Mouse (Mus musculus) urinary bladder, postnatal 14 days (tissue): ENCODE measurements around the gene Mical2.
A peak's percentile ranks its signal among the peaks of the same experiment; 100 is the strongest.

Experiments used
- DNase-seq: peaks from one replicate; pipeline ENCODE4 v3.0.0; 2021; ENCODE audit warnings: low spot score

The Mical2 gene

DNA sequence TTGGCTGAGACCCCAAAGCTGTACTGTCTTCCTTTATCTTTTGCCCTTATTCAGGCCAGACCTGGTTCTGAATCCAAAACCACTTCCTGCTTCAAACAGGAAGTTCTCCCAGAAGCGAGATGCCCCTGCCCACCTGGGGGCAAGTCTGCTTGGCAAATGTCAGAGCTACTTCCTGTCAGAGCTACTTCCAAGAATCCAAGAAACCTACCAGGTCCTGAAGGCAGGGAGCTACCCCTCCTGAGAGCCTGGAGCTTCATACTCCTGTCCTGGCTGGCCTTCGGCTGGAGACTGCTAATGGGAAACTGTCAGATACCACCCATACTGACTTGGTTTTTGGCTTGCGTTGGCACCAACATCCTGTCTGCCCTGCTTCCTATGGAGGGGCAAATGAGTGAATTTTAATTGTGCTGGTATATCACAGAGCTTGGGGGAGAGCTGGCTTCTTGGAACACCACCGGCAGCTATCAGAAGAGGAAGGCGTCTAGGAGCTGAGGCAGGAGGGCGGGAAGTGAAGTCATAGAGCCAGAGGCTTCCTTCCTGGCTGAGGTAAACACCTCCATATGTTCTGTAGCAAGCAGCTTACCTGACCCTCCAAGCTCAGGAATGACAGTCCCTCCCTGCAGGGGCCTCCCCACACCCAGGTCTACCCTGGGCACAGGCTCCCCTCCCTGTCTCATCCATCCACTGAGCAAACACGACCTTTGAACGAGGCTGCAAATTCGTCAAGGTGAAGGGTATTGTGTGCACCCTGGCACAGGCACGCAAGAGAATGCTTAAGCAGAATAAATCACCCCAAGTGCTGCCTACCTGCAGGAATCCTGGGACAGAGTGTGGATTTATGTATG lies 17.1 kb upstream of the Mical2 start:
- no peak for DNase-seq

DNA sequence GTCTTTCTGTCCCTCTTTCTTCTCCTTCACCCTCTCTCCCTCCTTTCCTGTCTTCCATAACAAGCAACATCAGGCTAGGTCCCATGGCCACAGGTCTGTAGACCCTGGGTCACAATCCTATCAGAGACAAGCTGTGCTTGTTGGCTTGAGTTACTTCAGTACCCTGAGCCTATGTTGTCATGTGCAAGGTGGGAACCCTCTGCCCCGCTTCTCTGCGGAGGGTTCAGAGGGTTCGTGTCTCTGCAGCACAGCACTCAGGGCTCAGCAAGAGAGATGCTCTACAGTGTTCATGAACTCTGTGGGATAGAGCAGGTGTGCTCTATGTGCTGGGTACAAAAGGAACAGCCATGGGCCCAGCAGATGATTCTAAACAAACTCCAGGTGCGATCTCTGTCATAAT lies 16.0 kb upstream of the Mical2 start:
- DNase-seq = no peak

DNA sequence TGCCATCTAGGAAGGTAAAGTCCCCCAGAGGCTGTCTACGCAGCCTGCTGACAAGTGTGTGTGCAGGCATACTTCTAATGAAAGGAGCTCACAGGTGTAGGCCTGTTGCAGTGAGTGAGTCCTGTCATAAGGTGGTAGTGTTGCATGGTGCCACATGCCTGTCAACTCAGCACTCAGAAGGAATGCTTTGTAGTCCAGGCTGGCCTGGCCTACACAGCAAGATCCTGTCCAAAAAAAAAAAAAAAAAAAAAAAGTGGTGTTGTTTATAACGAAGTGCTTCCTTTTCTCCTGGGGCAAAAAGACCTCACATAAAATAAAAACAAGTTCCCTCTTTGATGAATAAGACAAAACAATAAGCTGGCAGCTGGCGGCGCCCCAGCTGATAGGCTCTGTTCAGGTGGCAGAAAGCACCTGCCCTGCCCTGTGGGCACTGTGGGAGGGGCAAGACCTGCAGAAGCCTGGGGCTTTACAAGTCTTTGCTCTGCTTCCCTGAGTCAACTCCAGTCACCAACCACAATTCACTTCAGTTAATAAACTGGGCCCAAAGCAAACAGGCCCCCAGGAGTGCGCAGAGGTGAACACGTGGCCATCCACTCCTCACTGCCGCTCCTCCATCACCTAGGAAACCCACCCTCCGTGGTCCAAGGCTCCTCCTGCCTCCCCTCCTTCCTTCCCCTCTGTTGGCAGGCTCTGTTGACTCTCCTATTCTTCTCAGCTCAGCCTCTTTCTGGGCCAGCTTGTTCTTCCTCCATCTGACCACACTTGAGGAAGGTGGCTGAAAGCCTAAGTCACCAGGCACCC lies 12.5 kb upstream of the Mical2 start:
- peak; percentile 70 for DNase-seq

DNA sequence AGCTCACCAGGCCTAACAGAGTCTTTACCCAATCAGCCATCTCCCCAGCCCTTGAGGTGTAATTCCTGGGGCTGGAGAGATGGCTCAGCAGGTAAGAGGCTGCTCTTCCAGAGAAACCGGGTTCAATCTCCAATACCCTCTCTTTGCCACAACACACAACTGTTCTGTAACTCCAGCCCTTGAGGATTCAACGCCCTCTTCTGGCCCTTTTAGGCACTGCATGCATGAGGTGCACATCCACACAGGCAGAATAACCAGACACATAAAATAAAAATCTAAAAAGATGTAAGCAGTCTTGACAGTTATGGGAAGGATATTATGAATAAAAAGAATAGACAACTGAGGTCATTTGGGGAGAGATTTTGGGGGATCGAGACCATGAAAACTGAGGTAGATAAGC lies 9.8 kb upstream of the Mical2 start:
- DNase-seq = no peak

DNA sequence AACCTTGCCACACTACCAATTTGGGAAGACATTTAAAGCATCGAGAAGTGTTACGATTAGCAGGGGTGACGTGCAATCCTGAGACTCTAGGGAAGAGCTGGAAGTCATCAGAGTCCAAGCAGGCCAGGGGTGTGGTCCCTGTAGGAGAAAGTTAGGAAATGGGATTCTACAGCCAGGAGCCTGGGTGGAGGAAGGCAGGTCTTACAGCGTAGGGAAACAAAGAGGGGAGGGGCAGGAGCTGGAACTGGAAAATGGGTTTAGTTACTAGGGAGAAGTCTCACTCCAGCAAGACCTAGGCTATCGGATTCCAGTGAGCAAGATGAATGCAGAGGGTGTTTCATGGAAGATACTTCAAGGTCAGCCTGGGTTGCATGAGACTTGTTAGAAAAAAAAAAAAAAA lies 8.9 kb upstream of the Mical2 start:
- DNase-seq = no peak

GRCm38 (mm10) chr7:112217208-112217607 lies 8.4 kb upstream of the Mical2 start:
- peak; percentile 59 for DNase-seq

- no peak for DNase-seq
These were observed 2.7 kb upstream of the Mical2 start for GRCm38 (mm10) chr7:112222733-112223524.

DNA sequence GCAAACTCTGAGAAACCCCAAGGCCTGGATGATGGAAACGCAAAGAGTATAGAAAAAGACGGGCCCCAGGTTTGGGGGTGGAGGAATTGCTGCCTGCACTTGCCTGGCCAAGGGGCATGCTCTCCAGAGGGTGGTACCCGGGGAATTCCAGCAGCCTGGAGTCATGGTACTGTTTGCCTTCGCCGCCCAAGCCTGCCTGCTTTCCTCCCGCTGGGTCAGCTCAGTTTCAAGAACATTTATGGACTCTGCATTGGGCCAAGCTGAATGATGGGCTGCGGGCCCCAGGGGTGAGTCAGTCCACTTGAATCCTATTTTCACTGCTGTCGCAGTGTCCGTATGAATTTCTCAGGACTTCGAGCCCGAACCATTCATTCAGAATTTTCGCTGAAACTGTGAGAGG lies 802 bp upstream of the Mical2 start:
- DNase-seq = no peak

DNA sequence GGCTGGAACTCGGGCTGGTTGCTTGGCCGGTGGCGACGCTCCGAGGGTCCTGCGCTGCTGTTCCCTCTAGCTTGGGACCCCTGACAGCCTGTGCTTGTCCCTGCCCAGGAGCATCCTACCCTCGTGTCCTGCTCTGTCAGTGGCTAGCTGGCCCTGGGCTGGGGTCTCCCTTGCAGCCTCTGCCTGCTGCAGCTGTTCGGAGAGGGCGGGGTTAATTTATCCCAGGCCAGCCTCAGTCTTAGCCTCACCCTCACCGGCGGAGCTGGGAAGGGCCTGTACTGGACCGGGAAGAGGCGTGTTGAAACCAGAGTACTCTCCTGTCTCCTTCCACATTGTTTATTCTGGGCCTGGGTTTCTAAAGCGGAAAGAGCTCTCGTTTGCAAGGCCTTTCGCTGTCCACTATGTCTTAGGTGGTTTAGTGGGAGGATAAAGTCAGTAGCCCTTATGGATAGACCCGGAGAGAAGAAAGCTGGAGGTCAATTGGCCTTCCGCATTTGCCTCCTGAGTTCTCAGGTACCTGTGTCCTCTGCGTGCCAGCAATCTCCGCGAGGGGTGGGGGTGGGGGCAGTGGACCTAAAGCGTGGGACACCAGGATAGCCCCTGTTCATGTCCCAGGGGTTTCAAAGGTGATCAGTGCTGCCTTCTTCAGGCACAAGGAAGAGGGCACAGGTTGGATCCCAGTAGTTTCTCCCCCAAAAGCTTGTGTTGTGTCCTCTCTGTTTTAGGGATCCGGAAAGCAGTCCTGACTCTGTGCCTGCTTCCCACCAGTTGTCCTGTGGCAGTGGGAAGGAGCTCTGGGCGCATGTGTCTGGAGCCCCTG lies 1.0 kb downstream of the Mical2 start:
- peak; percentile 56 for DNase-seq

DNA sequence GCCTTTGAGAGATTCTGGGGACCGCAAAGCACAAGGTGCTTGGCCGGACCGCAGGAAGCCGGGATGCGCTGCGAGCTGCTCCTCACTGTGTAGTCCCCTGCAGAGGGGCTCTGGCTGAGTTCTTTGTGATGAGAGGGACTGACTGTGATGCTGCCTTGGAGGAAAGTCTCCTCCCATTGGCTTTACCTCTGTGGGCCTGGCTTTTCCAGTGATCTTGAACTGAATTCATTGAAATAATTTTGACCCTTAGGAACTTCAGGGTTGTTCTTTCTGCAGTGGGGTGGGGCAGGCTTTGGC lies 1.6 kb downstream of the Mical2 start:
- DNase-seq = no peak

- no peak for DNase-seq
These were observed 3.3 kb downstream of the Mical2 start for GRCm38 (mm10) chr7:112228827-112229498.

- DNase-seq = peak; percentile 33
These were observed 6.1 kb downstream of the Mical2 start for GRCm38 (mm10) chr7:112231731-112232130.

DNA sequence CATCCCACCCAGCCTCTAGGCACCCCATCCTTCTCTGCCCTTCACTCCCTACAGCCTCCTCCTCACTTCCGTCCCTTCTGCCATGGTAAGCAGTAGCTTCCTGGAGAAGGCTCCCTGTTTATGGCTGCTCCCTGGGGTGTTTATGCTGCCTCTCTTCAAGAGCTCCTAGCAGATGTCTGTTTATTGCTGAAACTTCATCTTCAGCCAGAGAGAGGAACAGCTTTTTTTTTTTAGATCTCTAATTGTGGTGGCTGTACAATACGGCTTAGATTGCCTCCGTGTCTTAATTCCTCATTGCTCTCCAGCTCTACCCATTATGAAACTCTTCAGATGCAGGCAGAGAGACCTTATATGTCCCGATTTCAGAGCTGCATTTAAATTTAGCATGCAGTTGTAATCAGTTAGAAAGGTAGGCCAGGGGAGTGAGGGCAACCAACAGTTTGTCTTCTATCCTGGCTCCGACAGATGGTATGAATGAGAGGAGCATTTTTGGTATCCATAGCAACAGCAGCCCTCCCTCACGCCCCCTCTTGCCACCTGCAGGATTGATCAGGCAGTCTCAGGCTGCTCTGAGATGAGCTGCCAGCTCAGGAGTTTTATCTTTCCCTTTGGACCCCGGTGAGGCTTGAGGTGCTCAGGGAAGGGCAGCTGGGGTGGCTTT lies 7.8 kb downstream of the Mical2 start:
- no peak for DNase-seq

DNA sequence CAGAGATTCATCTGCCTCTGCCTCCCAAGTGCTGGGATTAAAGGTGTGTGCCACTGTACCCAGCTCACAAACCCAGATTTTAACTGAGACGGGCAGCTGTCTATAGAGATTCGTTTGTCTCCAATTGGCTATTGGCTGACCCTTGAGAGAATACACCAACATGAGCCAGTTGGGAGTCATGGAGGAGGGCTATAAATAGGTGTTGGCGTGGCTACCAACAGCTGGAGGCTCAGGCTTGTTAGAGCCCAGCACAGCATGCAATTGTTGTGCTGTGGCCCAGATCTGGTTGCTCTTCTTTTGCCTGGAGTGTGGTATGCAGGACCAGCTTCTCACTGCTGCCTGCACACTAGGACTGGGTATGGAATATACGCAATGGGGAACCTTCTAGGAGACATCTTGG lies 8.8 kb downstream of the Mical2 start:
- no peak for DNase-seq

DNA sequence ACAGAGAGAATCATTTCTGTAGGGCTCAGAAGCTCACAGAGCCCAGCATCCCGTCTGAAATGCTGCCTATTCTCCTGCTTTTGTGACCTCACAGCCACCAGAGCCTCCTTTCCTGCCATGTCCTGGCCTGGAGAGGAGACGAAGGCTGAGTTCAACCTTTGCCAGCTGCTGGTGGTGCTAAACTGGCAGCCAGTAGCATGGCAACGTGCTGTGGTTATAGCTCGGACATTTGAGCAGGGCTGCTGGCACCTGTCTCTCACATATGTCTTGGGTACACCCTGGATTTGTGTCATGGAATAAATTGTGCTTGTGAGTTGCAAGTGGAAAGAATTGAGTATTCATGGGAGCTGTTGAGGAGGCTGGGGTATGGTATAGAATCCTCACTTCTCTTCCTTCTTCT lies 9.8 kb downstream of the Mical2 start:
- DNase-seq = no peak

DNA sequence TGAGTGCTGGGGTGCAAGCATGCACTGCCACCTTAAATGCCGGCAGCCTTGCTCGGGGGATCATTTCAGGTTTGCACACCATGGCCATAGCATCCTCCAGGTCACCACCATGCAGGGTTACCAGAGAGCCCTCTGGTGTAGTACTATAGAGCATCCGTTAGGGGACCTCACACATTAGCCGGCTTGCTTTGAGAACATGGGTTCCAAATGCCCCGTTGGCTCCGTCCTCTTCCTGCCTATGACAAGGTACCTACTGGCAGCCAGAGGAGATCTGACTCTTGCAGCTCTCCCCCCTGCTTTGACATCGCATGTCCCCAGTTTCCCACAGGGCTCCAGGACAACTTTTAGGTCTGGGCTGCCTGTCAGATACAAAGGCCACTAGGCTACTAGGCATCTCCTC lies 11.6 kb downstream of the Mical2 start:
- no peak for DNase-seq

DNA sequence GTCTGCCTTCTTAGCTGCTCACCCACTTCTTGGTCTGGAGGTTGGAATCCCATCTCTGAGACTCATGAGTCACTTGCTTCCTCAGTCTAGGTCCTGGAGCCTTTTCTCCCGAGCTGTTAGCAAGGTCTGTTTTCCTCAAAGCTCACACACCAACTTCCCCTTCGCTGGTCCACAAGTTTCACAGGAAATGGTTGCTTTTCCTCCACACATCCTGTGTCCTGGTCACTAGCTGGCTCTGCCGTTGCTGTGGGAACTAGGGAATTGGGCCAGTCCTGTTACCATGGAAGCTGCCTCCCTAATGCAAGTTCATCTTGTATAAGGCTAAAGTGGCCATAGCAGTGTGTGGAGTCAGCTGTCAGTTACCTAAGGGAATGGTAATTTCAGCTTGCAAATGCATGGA lies 12.2 kb downstream of the Mical2 start:
- DNase-seq = no peak

GRCm38 (mm10) chr7:112238768-112239728 lies 13.4 kb downstream of the Mical2 start:
- DNase-seq = peak; percentile 20

GRCm38 (mm10) chr7:112240748-112241147 lies 15.1 kb downstream of the Mical2 start:
- no peak for DNase-seq
